Mouse (Mus musculus): ENCODE measurements around the gene Smim8. TPM values are rescaled to one million over a fixed set of nuclear protein-coding genes. Genes with fewer than 3 reads are reported as not detected.

Gene Smim8
- polyA plus RNA-seq, 1 experiment from 2014 or later = 48.6 TPM

Other genes with a start within 250 kb of the Smim8 start
- 89.8 and 94.8 TPM in 2 replicates for gene Akirin2, start 227.5 kb downstream of the Smim8 start, polyA plus RNA-seq (2015; fragmentation: Nextera tagmentation; extraction: Ambion mirVana)
- 75.1 and 76.6 TPM in 2 replicates for gene Orc3, start 163.5 kb downstream of the Smim8 start, polyA plus RNA-seq (2015; fragmentation: Nextera tagmentation; extraction: Ambion mirVana)
- 51.4 and 54.8 TPM in 2 replicates for gene Rars2, start 163.5 kb downstream of the Smim8 start, polyA plus RNA-seq (2015; fragmentation: Nextera tagmentation; extraction: Ambion mirVana)
- 47.4 and 47.7 TPM in 2 replicates for gene Slc35a1, start 91.0 kb downstream of the Smim8 start, polyA plus RNA-seq (2015; fragmentation: Nextera tagmentation; extraction: Ambion mirVana)
- gene Cfap206, start 48.2 kb downstream of the Smim8 start, polyA plus RNA-seq (2015; fragmentation: Nextera tagmentation; extraction: Ambion mirVana) = 2.9 and 3.4 TPM in 2 replicates
- not detected in 2 replicates for gene Gm136, start 22.2 kb downstream of the Smim8 start, polyA plus RNA-seq (2015; fragmentation: Nextera tagmentation; extraction: Ambion mirVana)
- 23.1 and 24.8 TPM in 2 replicates for gene Zfp292, start 104.5 kb upstream of the Smim8 start, polyA plus RNA-seq (2015; fragmentation: Nextera tagmentation; extraction: Ambion mirVana)
- not detected in 2 replicates for gene Cga, start 115.4 kb upstream of the Smim8 start, polyA plus RNA-seq (2015; fragmentation: Nextera tagmentation; extraction: Ambion mirVana)